In the genomic region with DNA sequence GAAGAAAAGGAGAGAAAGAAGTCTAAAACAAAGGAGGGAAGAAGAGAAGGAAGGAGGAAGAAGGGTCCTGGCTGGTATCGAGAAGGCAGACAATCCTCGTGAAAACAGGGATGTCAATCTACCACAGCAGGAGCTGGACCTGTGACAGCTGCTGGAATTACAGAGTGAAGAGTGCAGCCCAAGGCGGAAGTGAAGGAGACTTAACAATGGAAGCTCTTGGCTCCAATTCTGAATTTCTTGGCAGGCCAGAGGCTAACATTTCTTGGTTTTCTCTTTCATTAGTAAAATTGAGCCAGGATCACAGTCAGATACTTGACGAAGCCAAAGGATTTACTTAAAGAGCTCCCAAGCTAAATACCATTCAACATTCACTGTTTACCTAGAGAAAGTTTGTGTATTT, we compare ENCODE assay signal across 12 mouse cellular contexts. TPM values are rescaled to one million over a fixed set of nuclear protein-coding genes. Genes with fewer than 3 reads are reported as not detected.
DNase-seq lines count a peak whose midpoint lies in the region; ATAC-seq and TF ChIP-seq lines count a peak whose summit lies in the region.
"Had no signal": no experiment of that assay in that cellular context is flagged by ENCODE, and none has a peak within 500 bp of the region (broad histone marks: within the 10 kb centered on the region; RNA-seq: fewer than 3 reads in every experiment).

No protein-coding gene starts in this region.

- DNase-seq in heart, adult 9 months (ENCODE audit: low spot score in 2 of 2) = peak; percentile 27 to 61
- DNase-seq in heart, postnatal 25 days (ENCODE audit: low spot score) = no peak
- peak; percentile 29 for DNase-seq in urinary bladder, postnatal 14 days (ENCODE audit: low spot score)
- no peak for DNase-seq in urinary bladder, postnatal 25 days (ENCODE audit: low spot score)
- DNase-seq in lung, embryonic 14.5 days = peak; percentile 71
- DNase-seq in stomach, postnatal 0 days (ENCODE audit: low spot score) = no peak
- no peak for DNase-seq in left cerebral cortex, adult 9 months (ENCODE audit: low spot score in 2 of 2)
- DNase-seq in frontal cortex, postnatal 36 days (ENCODE audit: low spot score in 2 of 2) = no peak
- DNase-seq: layer of hippocampus, postnatal 36 days had no signal

- intact Hi-C loops in heart, postnatal 25 days (cut with DNase I) = no loop called here

- no peak for ATAC-seq in lung, embryonic 14.5 days (ENCODE audit: insufficient read depth)
- peak; percentile 35; the same call in 1 of the 2 replicates for ATAC-seq in stomach, postnatal 0 days (ENCODE audit: low FRiP score, low TSS enrichment)
- ATAC-seq: inflammation-experienced regulatory T-cells, adult 6 months had no signal

- no peaks in the 10 kb centered on the region for H3K4me1 ChIP-seq in lung, embryonic 14.5 days (ENCODE audit: insufficient read depth)
- H3K4me1 ChIP-seq in stomach, postnatal 0 days (replicated peaks; ENCODE audit: control insufficient read depth, insufficient read depth) = no peaks in the 10 kb centered on the region

- no peak overlapping the region for H3K4me3 ChIP-seq in lung, embryonic 14.5 days (ENCODE audit: low read depth, low read length)
- no peak overlapping the region for H3K4me3 ChIP-seq in stomach, postnatal 0 days (ENCODE audit: low read depth, low read length)
- H3K4me3 ChIP-seq: heart, embryonic 13.5 days had no signal

- H3K36me3 ChIP-seq in lung, embryonic 14.5 days (ENCODE audit: insufficient read depth) = peaks cover 58% of the 10 kb centered on the region
- peaks cover 16% of the 10 kb centered on the region; the same call in 1 of the 2 replicates for H3K36me3 ChIP-seq in stomach, postnatal 0 days (ENCODE audit: control insufficient read depth, insufficient read depth, low read length)

- H3K9ac ChIP-seq in lung, embryonic 14.5 days = no peak overlapping the region
- H3K9ac ChIP-seq in stomach, postnatal 0 days (ENCODE audit: low read length) = no peak overlapping the region
- H3K9ac ChIP-seq: heart, embryonic 13.5 days had no signal

- no peaks in the 10 kb centered on the region for H3K9me3 ChIP-seq in lung, embryonic 14.5 days (ENCODE audit: low read depth, low read length)
- no peaks in the 10 kb centered on the region for H3K9me3 ChIP-seq in stomach, postnatal 0 days (ENCODE audit: control insufficient read depth, low read length)
- H3K9me3 ChIP-seq: heart, embryonic 13.5 days had no signal

- TF ChIP-seq EP300 in stomach, postnatal 0 days (optimal IDR thresholded peaks at IDR 0.05) = peak; percentile 28

- WGBS in lung, embryonic 14.5 days = 57% methylated on average over 4 of the region's 4 CpGs
- WGBS in stomach, postnatal 0 days = 34% methylated on average over 4 of the region's 4 CpGs

- H3K27me3 ChIP-seq in lung, embryonic 14.5 days (ENCODE audit: insufficient read depth, low read length) = no peaks in the 10 kb centered on the region
- no peaks in the 10 kb centered on the region for H3K27me3 ChIP-seq in stomach, postnatal 0 days (ENCODE audit: control insufficient read depth, insufficient read depth, low read length)
- H3K27me3 ChIP-seq: CH12.LX; heart, embryonic 13.5 days had no signal

- TF ChIP-seq CTCF in lung, embryonic 14.5 days (IDR thresholded peaks at IDR 0.05; ENCODE audit: low read depth) = no peak
- no peak for TF ChIP-seq CTCF in stomach, postnatal 0 days (IDR thresholded peaks at IDR 0.05; ENCODE audit: low read depth)

- H3K4me2 ChIP-seq in lung, embryonic 14.5 days = no peak overlapping the region
- H3K4me2 ChIP-seq in stomach, postnatal 0 days (replicated peaks; ENCODE audit: low read depth) = no peak overlapping the region
- H3K4me2 ChIP-seq: heart, embryonic 13.5 days had no signal

- no peak overlapping the region for H3K27ac ChIP-seq in lung, embryonic 14.5 days (ENCODE audit: low read depth)
- H3K27ac ChIP-seq in stomach, postnatal 0 days (replicated peaks) = no peak overlapping the region; the same call in 1 of the 2 replicates
- H3K27ac ChIP-seq: heart, embryonic 13.5 days had no signal

RNA-seq across cellular contexts. Expression of a gene that starts 31.7 kb away (rescaled TPM):
- 10 to 100 TPM; 10.2 to 11.3 TPM for total RNA-seq in heart, postnatal 25 days (2021)
- polyA plus RNA-seq in lung, embryonic 14.5 days (2014; fragmentation: Nextera tagmentation; extraction: Ambion mirVana) = 11.5 and 14.3 TPM in 2 replicates
- 2.7 and 3.2 TPM in 2 replicates for polyA plus RNA-seq in stomach, postnatal 0 days (2015; fragmentation: Nextera tagmentation; extraction: Ambion mirVana)

RNA-seq across cellular contexts. Expression of a gene that starts 58.1 kb away (rescaled TPM):
- 10 to 100 TPM; 20.0 to 21.4 TPM for total RNA-seq in heart, postnatal 25 days (2021)
- polyA plus RNA-seq in lung, embryonic 14.5 days (2014; fragmentation: Nextera tagmentation; extraction: Ambion mirVana) = 12.7 and 12.9 TPM in 2 replicates
- 8.6 and 9.5 TPM in 2 replicates for polyA plus RNA-seq in stomach, postnatal 0 days (2015; fragmentation: Nextera tagmentation; extraction: Ambion mirVana)

Comparison
In these comparisons a context has a peak if more than half of its experiments do, and no peak if none do; other contexts are left out.
1. DNase-seq: peak in heart, adult 9 months (2 of 2), urinary bladder, postnatal 14 days (single experiment) and lung, embryonic 14.5 days (single experiment); none in heart, postnatal 25 days (single experiment), urinary bladder, postnatal 25 days (single experiment), stomach, postnatal 0 days (single experiment), left cerebral cortex, adult 9 months (0 of 2) and frontal cortex, postnatal 36 days (0 of 2).